Mouse (Mus musculus) urinary bladder, adult 18-20 months (tissue): ENCODE measurements around the gene Polr3gl.

Experiments
- DNase-seq, 2 experiments: peaks; one replicate each; pipeline ENCODE4 v3.0.0; 2022; ENCODE audit warnings: low spot score in 2 of 2, mixed read lengths in 2 of 2

The Polr3gl gene

GRCm38 (mm10) chr3:96557694-96558093 is 36.3 kb downstream of the Polr3gl start, which contains the start of gene Txnip:
Gene Txnip, plus strand, starts transcription at chr3:96557957.
- DNase-seq, result peak; percentile 99 to 100

DNA sequence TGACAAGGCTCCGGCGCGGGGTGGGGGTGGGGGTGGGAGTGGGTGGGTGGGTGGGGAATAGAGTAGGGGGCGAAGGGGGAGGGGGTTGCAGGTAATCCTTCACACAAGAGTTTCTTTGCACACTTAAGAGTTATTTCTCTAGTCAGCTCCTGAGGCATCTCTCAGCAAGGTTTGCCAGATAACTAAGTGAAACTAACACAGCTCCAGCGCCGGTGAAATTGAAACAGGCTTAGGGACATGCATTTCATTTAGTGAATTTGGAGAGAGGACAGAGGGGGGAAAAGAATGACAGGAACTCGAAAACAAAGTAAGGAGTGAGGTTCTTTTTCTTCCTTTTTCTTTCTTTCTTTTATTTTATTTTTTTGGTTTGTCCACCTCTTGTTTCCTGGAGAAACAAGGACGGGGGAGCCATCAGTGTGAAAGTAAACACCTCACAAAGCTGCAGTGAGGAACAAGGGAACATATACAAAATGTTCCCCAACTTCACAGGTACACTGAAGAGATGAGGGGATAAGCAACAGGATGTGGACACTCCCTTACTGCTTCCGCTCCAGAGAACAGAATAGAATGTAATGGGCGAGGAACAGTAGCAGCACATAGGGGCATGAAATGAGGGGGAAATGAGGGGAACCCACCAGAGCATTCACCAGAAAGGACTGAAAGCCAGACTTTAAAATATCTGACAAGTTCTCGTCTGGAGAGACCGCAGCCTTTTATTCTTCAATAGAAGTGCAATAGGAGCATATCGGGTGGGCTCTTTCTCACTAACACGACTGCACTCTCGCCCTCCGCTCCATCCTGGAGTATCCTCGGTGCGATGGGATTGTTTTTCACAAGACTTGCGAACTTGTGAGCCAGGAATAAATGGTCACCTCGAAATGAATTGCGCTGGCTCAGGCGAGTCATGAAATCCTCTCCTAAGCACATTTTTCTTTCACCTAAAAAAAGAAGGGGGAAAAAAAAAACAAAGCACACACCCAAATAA is 37.0 kb downstream of the Polr3gl start:
- DNase-seq, result no peak

DNA sequence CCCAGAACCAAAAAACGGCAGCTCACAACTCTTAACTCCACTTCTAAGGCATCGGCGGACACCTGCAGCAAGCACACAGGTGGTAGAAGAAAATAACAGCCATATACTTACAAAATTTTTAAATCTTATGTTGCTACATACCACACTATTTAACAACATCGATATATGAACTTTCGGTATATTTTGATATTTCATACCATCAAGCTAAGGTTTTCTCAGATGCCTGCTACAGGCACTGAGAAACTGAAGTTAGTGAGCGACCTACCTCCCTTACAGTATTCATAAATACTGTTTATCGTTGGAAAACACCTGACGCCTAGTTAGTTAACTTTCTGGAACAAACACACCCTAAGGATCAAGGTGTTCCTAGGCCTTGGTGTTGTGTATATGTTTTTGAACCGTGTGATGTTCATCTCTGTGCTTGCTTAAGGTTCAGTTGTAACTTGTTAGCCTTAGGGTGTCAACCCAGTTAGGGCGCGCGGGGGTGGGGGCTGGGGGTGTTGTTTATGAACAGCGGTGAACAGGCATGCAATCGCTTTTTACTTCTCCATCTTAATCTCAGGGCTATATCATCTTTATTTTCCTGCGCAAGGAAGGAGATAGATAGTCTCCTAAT is 37.9 kb downstream of the Polr3gl start:
- DNase-seq, result no peak

DNA sequence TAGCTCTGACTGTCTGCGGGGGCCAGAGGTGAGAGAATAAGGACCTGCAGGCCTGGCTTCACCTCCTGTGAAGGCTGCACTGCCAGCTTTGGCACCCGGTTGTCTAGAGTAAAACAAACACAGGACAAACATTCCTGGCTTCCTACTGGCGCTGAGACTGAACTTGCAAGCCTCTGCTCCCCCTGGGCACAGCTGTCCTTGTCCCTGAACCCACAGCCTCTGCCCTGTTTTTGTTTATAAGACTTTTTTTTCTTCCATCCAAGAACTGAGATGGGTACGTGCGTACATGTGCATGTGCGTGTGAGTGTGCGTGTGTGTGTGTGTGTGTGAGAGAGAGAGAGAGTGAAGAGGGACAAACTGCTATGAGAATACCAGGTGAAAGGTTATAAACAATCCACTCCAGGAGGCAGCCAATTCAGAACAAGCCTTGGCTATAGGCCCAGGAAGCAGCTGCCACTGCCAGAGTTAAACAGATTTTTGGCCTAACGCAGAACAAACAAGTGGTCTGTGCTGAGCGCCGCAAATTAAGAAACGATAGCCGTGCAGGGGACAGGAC is 38.9 kb downstream of the Polr3gl start:
- DNase-seq, result peak in 1 of 2 experiments; percentile 73

DNA sequence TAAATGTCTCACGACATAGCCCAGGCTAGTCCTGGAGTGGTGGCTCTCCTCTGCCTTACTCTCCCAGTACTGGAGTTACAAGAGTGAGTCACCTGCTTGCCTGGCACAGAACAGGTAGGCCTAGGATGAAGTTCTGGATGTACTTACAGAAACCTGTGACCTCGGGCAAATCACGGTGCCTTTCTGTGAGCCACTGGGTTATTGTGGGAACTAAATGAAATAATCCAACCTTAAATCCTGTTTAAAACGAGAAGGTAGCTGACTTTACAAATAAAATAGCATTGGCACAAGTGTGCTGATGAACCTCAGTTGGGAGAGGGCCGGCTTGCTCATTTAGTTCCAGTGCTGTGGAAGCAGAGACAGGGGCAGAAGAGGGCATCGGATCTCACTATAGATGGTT is 39.7 kb downstream of the Polr3gl start:
- no peak for DNase-seq

- DNase-seq, result no peak
Observed at GRCm38 (mm10) chr3:96553601-96554000, 40.4 kb downstream of the Polr3gl start.

DNA sequence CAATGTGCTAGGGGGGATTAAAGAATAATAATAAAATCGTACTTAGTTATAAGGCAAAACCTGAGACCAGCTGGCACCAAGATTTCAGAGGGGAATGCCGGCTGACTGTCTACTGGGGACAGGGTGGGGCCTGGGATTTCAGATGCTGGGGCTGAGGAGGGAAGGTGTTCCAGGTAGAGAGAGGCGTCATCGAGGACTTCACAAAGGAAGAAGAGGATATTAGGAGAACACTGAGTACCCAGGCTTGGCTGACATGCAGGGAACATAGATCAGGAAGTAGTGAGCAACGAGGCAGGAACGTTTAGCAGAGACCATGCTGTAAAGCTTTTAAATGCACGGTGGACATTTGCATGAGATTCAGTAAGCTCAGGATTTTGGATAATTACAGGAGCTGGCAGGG is 42.1 kb downstream of the Polr3gl start:
- no peak for DNase-seq

- no peak for DNase-seq
Observed at GRCm38 (mm10) chr3:96551203-96551602, 42.8 kb downstream of the Polr3gl start.

DNA sequence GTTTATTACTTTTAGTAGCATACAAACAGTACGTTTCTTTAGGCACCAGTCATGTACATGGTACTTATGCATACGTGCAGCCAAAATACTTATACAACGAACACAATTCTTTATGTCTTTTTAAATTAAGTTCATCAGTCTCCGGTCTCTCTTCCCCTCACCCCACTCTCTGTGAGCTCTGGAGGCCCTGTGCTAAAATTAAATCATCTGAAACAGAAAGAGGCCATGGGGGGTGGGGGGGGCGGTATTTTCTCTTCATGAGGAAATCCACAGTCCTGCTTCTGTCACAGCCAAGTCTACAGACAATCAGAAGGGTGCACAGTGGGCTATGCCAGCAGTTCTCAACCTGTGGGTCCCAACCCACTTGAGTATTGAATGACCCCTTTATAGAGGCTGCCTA is 44.6 kb downstream of the Polr3gl start:
- no peak for DNase-seq

GRCm38 (mm10) chr3:96548824-96549223 is 45.2 kb downstream of the Polr3gl start:
- DNase-seq, result no peak

DNA sequence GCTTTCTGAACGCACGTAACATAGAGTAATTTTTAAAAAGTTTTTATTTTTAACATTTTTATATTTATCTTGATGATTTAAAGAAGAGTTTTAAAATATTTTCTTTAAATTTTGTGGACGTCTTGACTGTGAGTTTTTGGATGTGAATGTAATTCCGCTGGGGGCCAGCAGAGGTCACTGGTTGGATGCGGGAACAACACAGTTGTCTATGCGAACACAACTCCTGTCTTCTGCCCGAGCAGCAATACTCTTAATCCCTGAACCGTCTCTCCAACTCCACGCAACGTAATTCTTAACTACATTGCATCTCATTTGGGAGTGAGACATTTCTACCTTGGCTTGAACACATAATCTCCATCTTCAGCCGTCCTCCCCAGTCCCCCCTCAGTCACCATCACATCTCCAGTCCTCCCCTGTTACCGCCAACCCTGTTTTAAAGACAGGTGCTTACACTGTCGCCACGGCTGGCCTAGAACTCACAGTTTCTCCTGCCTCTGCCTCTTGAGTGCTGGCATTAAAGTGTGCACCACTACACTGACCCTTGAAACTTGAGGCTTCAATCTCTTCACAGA is 46.5 kb downstream of the Polr3gl start:
- peak in 1 of 2 experiments; percentile 62 for DNase-seq

DNA sequence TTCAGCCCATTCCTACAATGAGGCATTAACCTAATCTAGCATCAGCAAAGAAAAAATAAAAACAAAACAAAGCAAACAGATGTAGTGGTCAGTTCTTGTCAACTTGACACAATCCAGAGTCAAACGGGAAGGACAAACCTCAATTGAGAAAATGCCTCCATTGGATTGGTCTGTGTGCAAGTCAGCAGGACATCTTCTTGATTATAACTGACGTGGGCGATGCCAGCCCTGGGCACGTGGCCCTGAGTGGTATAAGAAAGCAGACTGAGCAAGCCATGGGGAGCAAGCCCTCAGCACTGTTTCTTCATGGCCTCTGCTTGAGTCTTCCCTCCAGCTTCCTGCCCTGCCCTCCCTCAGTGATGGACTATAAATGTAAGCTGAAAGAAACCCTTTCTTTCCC is 47.1 kb downstream of the Polr3gl start:
- no peak for DNase-seq

GRCm38 (mm10) chr3:96545565-96545964 is 48.4 kb downstream of the Polr3gl start:
- DNase-seq, result no peak

DNA sequence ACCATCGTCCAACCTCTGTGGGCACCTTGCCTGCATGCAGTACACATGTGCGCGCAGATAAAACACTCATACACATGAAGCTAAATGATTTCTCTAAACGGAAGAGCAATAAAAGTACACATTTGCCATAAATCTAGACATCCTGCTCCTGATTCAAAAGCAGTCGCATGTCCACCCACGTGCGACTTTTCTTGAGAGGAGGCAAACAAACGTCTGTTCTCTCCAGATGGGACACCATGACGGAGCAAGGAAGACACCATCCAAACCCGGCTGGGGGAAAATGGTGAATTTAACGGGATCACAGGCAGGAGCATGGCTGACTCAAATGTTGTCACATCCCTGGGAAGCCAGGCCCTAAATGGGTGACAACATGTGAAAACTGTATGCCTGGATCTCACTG is 50.6 kb downstream of the Polr3gl start:
- DNase-seq, result no peak

DNA sequence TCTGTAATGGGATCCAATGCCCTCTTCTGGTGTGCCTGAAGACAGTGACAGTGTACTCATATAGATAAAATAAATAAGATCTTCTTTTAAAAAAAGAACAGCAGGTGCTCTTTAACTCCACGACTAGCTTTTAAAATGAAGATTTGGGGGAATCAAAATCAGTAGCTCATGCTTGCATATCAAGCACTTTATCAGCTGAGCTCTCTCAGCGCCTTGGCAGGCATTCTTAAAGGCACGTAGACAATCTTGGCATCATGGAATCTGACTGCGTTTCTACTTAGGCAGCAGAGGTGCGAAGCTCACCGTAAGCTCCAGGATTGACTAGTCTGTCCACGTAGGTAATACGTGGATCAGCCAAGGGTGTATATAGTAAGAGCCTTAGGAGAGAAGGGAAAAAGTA is 51.4 kb downstream of the Polr3gl start:
- DNase-seq, result no peak

DNA sequence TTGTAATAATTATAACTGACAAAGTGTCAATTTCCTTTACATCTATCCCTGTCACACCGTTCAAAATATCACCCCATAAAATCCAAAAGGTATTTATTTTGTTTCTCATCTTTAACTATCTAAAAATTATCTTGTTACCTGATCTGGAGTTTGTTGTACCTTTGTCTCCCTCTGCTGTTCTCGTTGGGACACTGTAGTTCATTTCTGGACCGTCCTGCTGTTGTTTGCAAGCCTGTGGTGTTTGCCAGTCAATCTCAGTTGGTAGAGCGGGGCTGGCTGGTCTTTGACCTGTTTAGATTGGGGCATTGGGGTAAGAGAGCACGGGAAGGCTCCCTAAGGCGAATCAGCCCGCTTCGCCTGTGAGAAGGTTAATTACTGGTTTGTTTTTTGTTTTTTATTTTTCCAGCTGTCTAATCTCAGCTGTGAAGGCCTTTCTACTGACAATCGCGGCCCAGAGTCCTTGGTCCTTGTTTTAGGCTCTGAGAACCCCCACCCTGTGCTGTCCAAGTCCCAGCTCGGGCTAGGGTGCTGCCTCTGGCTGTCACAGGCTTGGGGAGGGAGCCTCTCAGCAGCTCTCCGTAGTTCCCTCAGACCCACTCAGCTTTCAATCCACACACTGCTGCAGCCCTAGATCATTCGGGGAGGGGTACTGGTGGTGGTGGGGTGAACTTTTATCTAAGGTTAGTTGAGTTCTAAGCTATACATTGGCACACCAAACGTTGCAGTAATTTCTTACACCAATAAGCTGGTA is 52.5 kb downstream of the Polr3gl start:
- no peak for DNase-seq

DNA sequence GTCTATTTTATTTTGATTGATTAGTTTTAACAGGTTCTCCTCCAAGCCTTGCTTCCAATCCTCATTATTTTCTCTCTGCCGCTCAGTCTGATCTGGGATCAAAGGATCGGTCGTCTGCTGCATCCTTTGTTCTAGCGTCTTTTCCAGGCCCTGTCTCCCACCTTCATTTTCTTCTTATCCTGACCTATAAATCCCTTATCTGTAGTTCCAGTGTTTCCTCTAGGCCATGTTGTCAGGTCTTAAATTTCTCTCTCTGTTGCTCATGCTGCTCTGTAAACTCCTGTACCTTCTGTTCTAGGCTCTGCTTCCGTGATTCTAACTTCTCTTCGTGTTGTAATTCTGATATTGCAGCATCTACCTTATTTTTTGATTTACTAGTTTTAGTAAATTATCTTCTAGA is 53.2 kb downstream of the Polr3gl start:
- DNase-seq, result no peak

- DNase-seq, result no peak
Observed at GRCm38 (mm10) chr3:96539316-96539715, 54.7 kb downstream of the Polr3gl start.

GRCm38 (mm10) chr3:96534300-96534699 is 59.7 kb downstream of the Polr3gl start:
- no peak for DNase-seq

DNA sequence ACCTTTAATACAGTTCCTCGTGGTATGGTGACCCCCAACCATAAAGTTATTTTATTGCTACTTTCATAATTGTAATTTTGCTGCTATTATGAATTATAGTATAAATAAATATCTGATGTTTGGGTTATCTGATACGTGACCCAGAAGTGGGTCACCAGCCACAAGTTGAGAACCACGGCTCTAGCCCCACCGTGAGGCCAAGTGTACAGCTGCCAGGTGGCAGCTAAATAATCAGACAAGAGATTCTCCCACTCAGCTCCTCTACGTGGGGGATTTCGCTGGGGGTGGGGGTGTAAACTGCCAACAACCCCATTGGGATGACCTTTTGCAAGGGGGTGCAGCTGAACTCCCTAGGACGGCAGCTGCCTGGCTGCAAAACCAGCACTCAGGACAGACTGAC is 61.9 kb downstream of the Polr3gl start:
- no peak for DNase-seq

DNA sequence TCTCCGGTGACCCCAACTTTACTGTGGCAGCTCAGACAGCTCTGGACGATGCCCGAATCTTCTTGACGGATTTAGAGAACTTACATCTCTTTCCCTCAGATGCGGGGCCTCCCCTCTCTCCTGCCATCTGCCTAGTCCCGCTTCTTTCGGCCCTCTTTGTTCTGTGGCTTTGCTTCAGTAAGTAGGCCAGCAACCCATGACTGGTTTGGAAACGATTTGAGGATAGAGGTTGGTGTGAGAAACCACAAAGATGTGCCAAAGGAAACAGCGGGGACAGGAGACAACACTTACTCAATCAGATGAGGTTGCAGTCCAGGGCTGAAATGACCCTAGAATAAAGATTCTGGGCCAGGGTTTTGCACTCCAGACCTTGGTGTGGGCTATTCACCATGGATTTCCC is 65.5 kb downstream of the Polr3gl start:
- no peak for DNase-seq
